Mouse (Mus musculus) natural killer cell, adult 2 months (primary cell): ENCODE results near the gene P2ry14.

Experiments
- DNase-seq, 2 experiments: peaks; one replicate each; pipeline ENCODE4 v3.0.0; 2022; ENCODE audit warnings: low spot score in 2 of 2

Gene P2ry14

GRCm38 (mm10) chr3:59153424-59153823 is at the start of gene P2ry14:
Gene P2ry14, minus strand, starts transcription at chr3:59153618.
- peak in 1 of 2 experiments; percentile 18 for DNase-seq

GRCm38 (mm10) chr3:59197329-59197948 is 44.0 kb upstream of the P2ry14 start:
- no peak for DNase-seq

GRCm38 (mm10) chr3:59194938-59195337 is 41.5 kb upstream of the P2ry14 start, which contains the start of gene Gpr87:
Gene Gpr87, minus strand, starts transcription at chr3:59195104.
- no peak for DNase-seq

GRCm38 (mm10) chr3:59194099-59194498 is 40.7 kb upstream of the P2ry14 start:
- no peak for DNase-seq

GRCm38 (mm10) chr3:59191674-59192073 is 38.3 kb upstream of the P2ry14 start:
- no peak for DNase-seq

GRCm38 (mm10) chr3:59187336-59187735 is 33.9 kb upstream of the P2ry14 start:
- no peak for DNase-seq

GRCm38 (mm10) chr3:59185662-59186061 is 32.2 kb upstream of the P2ry14 start:
- no peak for DNase-seq

- no peak for DNase-seq
Measured at GRCm38 (mm10) chr3:59182129-59182528, 28.7 kb upstream of the P2ry14 start.

- DNase-seq: no peak
Measured at GRCm38 (mm10) chr3:59181134-59181533, 27.7 kb upstream of the P2ry14 start.

- no peak for DNase-seq
Measured at GRCm38 (mm10) chr3:59176871-59177270, 23.5 kb upstream of the P2ry14 start.

- DNase-seq: peak; percentile 20 to 54
Measured at GRCm38 (mm10) chr3:59175234-59175633, 21.8 kb upstream of the P2ry14 start.

GRCm38 (mm10) chr3:59174426-59175154 is 21.2 kb upstream of the P2ry14 start:
- peak in 1 of 2 experiments; percentile 48 for DNase-seq

- no peak for DNase-seq
Measured at GRCm38 (mm10) chr3:59169921-59170627, 16.7 kb upstream of the P2ry14 start.

- no peak for DNase-seq
Measured at GRCm38 (mm10) chr3:59169215-59169614, 15.8 kb upstream of the P2ry14 start.

GRCm38 (mm10) chr3:59168476-59168875 is 15.1 kb upstream of the P2ry14 start:
- DNase-seq: no peak

GRCm38 (mm10) chr3:59167417-59168054 is 14.1 kb upstream of the P2ry14 start:
- DNase-seq: no peak

- DNase-seq: no peak
Measured at GRCm38 (mm10) chr3:59160465-59160864, 7.0 kb upstream of the P2ry14 start.

GRCm38 (mm10) chr3:59157048-59157447 is 3.6 kb upstream of the P2ry14 start:
- DNase-seq: no peak

GRCm38 (mm10) chr3:59155404-59155803 is 2.0 kb upstream of the P2ry14 start:
- DNase-seq: no peak

GRCm38 (mm10) chr3:59154888-59155287 is 1.5 kb upstream of the P2ry14 start:
- no peak for DNase-seq

- no peak for DNase-seq
Measured at GRCm38 (mm10) chr3:59150624-59151023, 2.8 kb downstream of the P2ry14 start.

GRCm38 (mm10) chr3:59149646-59150045 is 3.8 kb downstream of the P2ry14 start:
- DNase-seq: no peak
